Mouse (Mus musculus): ENCODE results near the gene Cass4.

Gene Cass4

GRCm38 (mm10) chr2:172439843-172440639 lies 46.4 kb downstream of the Cass4 start, which contains the start of gene Rtf2:
Gene Rtf2, plus strand, starts transcription at chr2:172440556.
- peak; percentile 98 for DNase-seq (ENCODE audit: low read depth, low spot score)

- no peak for DNase-seq (ENCODE audit: low read depth, low spot score)
Observed at GRCm38 (mm10) chr2:172440640-172441005, 47.0 kb downstream of the Cass4 start.

GRCm38 (mm10) chr2:172441176-172441575 lies 47.6 kb downstream of the Cass4 start:
- DNase-seq (ENCODE audit: low read depth, low spot score), result no peak

- no peak for DNase-seq (ENCODE audit: low read depth, low spot score)
Observed at GRCm38 (mm10) chr2:172445617-172446016, 52.0 kb downstream of the Cass4 start.

- DNase-seq (ENCODE audit: low read depth, low spot score), result no peak
Observed at GRCm38 (mm10) chr2:172447317-172447716, 53.7 kb downstream of the Cass4 start.

GRCm38 (mm10) chr2:172448329-172448728 lies 54.7 kb downstream of the Cass4 start:
- no peak for DNase-seq (ENCODE audit: low read depth, low spot score)

GRCm38 (mm10) chr2:172450640-172451039 lies 57.0 kb downstream of the Cass4 start:
- DNase-seq (ENCODE audit: low read depth, low spot score), result no peak

GRCm38 (mm10) chr2:172452031-172452430 lies 58.4 kb downstream of the Cass4 start:
- no peak for DNase-seq (ENCODE audit: low read depth, low spot score)

- DNase-seq (ENCODE audit: low read depth, low spot score), result no peak
Observed at GRCm38 (mm10) chr2:172452458-172452857, 58.9 kb downstream of the Cass4 start.

- no peak for DNase-seq (ENCODE audit: low read depth, low spot score)
Observed at GRCm38 (mm10) chr2:172458496-172458895, 64.9 kb downstream of the Cass4 start, which contains the start of gene Gcnt7. Gene Gcnt7, minus strand, starts transcription at chr2:172458596.

GRCm38 (mm10) chr2:172460647-172461046 lies 67.1 kb downstream of the Cass4 start:
- no peak for DNase-seq (ENCODE audit: low read depth, low spot score)

- DNase-seq (ENCODE audit: low read depth, low spot score), result peak; percentile 37
Observed at GRCm38 (mm10) chr2:172462813-172463212, 69.2 kb downstream of the Cass4 start.

- no peak for DNase-seq (ENCODE audit: low read depth, low spot score)
Observed at GRCm38 (mm10) chr2:172466427-172467132, 73.0 kb downstream of the Cass4 start.

- no peak for DNase-seq (ENCODE audit: low read depth, low spot score)
Observed at GRCm38 (mm10) chr2:172467206-172467605, 73.6 kb downstream of the Cass4 start.

GRCm38 (mm10) chr2:172468346-172468819 lies 74.8 kb downstream of the Cass4 start:
- no peak for DNase-seq (ENCODE audit: low read depth, low spot score)

GRCm38 (mm10) chr2:172472318-172472717 lies 78.7 kb downstream of the Cass4 start, which contains the start of gene Fam209:
Gene Fam209, plus strand, starts transcription at chr2:172472520.
- DNase-seq (ENCODE audit: low read depth, low spot score), result no peak

- DNase-seq (ENCODE audit: low read depth, low spot score), result peak; percentile 40
Observed at GRCm38 (mm10) chr2:172473591-172473990, 80.0 kb downstream of the Cass4 start.

GRCm38 (mm10) chr2:172474970-172475369 lies 81.4 kb downstream of the Cass4 start:
- DNase-seq (ENCODE audit: low read depth, low spot score), result peak; percentile 68

- DNase-seq (ENCODE audit: low read depth, low spot score), result peak; percentile 92
Observed at GRCm38 (mm10) chr2:172476707-172477260, 83.2 kb downstream of the Cass4 start.

GRCm38 (mm10) chr2:172477350-172477749 lies 83.8 kb downstream of the Cass4 start:
- peak; percentile 77 for DNase-seq (ENCODE audit: low read depth, low spot score)

- peak; percentile 71 for DNase-seq (ENCODE audit: low read depth, low spot score)
Observed at GRCm38 (mm10) chr2:172477860-172478259, 84.3 kb downstream of the Cass4 start.

GRCm38 (mm10) chr2:172480296-172480695 lies 86.7 kb downstream of the Cass4 start:
- DNase-seq (ENCODE audit: low read depth, low spot score), result no peak
